Mouse (Mus musculus) embryonic fibroblast, embryonic 13.5 days (primary cell): ENCODE results near the gene Atp6v1g2. TPM values are rescaled to one million over a fixed set of nuclear protein-coding genes. Genes with fewer than 3 reads are reported as not detected.

Source experiments
- H3K27ac ChIP-seq: 2 replicates; pipeline ENCODE4 v1.5.1; 2012; ENCODE audit warnings: low read length, control low read depth, inconsistent platforms; ENCODE audit not compliant: insufficient read depth
- H3K4me1 ChIP-seq: 2 replicates; pipeline ENCODE4 v1.6.1; 2011; ENCODE audit warnings: low read length; ENCODE audit not compliant: control insufficient read depth, insufficient read depth
- H3K4me3 ChIP-seq: 2 replicates; pipeline ENCODE4 v1.5.1; 2011; ENCODE audit warnings: mild to moderate bottlenecking, control low read depth, low read length; ENCODE audit not compliant: insufficient read depth
- CTCF ChIP-seq: IDR thresholded peaks from 2 replicates; pipeline ENCODE4 v1.5.1; 2011; ENCODE audit warnings: mild to moderate bottlenecking, control low read depth, low read length, moderate library complexity, borderline replicate concordance; ENCODE audit not compliant: insufficient read depth
- POLR2A ChIP-seq: IDR thresholded peaks from 2 replicates; pipeline ENCODE4 v1.6.1; 2011; ENCODE audit warnings: low read depth, mild to moderate bottlenecking, control low read depth, low read length, moderate library complexity
- polyA plus RNA-seq: library from polyadenylated mRNA; stranded (reverse); fragments of >200 nt; gene quantifications from 2 replicates; pipeline ENCODE4 v1.2.4, GENCODE M21; 2011; ENCODE audit warnings: low read depth; ENCODE audit not compliant: missing spikeins, insufficient read length

Atp6v1g2 gene
- polyA plus RNA-seq, 1 experiment = 2.0 TPM

DNA sequence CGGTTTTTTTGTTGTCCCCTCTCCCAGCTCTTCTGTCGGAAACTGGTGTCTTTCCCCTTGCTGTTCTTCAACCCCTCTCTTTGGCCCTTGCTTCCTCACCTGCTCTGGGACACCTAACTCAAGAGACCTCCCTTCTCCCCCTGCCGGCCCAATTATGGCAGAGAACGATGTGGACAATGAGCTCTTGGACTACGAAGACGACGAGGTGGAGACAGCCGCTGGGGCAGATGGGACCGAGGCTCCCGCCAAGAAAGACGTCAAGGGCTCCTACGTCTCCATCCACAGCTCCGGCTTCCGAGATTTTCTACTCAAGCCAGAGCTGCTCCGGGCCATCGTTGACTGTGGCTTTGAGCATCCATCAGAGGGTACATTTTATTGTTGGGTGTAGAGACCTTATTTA, 9.6 kb downstream of the Atp6v1g2 start:
- peak overlapping the region; percentile 95 for H3K27ac ChIP-seq
- peaks cover 19% of the 10 kb centered on the region for H3K4me1 ChIP-seq
- peak overlapping the region; percentile 66 for H3K4me3 ChIP-seq
- TF ChIP-seq CTCF (no peak), POLR2A (peak; percentile 49)

DNA sequence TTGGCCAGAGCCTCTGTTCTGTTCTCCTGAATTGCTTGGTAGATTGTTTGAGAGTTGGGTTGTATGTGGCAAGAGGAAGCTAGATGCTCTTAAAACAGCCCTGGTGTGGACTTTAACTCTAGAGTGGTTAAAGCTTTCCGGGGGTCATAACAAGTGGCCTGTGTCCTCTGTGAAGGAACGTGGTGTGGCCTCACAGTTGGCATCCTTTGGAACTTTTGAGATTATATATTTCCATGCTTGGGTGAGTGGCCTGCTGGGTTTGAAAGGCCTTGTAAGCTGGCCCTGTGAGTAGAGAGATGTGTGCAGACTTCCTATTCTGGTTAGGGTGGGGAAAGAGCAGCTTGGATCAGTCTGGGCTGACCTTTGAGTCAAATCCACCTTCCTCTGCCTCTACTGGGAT, 11.5 kb downstream of the Atp6v1g2 start:
- H3K27ac ChIP-seq = no peak overlapping the region
- H3K4me1 ChIP-seq = peaks cover 19% of the 10 kb centered on the region
- 0 out of 2 replicates have a peak overlapping the region, but pooled peaks have one; percentile 66 for H3K4me3 ChIP-seq
- no peak for TF ChIP-seq CTCF
- no peak for TF ChIP-seq POLR2A

DNA sequence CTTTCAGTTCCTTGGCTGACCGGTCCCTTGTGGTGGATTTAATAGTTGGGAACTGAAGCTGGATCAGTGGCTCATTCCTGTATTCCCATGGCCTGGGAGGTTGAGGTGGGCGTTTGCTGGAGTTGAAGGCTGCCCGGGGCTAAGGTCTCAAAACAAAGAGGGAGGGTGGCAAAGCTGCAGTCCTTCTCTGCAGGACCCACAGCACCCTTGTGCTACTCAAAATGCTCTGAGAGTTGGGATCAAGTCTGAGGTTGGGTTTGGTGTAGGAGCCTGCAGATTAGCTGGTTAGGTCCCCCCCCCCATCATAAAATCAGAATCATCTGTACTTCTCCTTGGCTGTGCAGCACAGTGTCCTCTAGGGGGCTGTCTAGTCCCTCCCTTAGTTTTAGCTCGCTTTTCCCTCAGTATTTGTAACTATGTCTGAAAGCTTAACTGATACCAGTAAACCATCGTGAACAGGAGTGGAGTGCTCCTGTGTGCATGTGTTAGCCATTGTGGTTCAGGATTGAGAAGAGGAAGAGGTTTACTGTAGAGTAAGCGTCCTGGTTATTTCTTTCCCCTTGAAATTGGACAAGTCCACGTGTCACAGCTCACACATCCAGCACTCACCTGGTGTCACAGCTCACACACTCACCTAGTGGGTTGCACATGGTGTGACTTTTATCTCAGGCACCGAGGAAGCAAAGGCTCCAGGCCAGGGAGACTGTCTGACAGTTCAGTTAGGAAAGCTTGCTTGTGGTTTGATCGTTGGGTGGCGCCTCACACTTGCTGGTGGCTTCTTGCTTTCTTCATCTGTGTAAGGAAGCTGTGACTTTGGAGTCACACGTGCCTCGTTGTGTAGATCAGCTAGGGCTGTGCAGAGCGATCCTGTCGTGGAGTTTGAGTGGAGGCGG, 12.5 kb downstream of the Atp6v1g2 start:
- TF ChIP-seq CTCF (no peak), POLR2A (no peak)
- Histone ChIP-seq H3K27ac (no peak overlapping the region), H3K4me3 (no peak overlapping the region), H3K4me1 (peaks cover 13% of the 10 kb centered on the region)

DNA sequence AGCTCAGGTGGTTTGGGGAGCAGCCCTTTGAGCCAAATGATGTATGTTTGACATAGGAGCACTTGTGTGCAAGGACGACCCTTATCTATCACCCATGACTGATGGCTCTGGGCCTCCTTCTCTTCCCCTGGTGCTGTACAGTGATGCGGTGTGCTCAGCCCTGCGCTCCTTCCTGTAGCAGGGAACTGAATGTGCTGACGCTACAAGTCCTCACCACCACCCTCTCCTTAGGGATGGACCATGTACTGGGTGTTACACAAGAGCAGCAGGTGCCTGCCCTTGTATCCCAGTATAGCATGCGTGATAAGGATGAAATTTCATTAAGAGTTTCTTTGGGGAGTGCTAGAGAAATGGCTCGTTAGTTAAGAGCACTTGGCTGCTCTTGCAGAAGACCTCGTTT, 13.7 kb downstream of the Atp6v1g2 start:
- H3K4me1 ChIP-seq = peaks cover 13% of the 10 kb centered on the region
- no peak overlapping the region for H3K27ac ChIP-seq
- no peak overlapping the region for H3K4me3 ChIP-seq
- TF ChIP-seq CTCF (no peak), POLR2A (no peak)

DNA sequence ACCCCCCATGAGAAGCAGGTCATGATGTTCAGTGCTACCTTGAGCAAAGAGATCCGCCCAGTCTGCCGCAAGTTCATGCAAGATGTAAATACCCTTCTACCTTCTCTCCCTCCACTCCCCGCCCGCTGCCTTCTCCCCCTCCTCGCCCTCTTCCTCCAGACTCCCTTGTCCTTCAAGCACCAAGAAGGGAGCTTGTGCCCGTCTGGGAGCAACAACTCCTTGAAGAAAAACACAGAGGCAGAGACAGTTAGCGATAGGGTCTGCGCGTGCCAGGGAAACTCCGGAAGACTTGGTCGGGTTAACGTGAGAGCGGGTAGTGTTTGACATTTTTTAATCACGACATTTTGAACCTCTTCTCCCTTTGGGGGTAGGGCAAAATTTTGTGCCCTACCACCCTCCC, 15.5 kb downstream of the Atp6v1g2 start:
- peaks cover 12% of the 10 kb centered on the region for H3K4me1 ChIP-seq
- no peak overlapping the region for H3K27ac ChIP-seq
- no peak overlapping the region for H3K4me3 ChIP-seq
- TF ChIP-seq CTCF = no peak
- no peak for TF ChIP-seq POLR2A

DNA sequence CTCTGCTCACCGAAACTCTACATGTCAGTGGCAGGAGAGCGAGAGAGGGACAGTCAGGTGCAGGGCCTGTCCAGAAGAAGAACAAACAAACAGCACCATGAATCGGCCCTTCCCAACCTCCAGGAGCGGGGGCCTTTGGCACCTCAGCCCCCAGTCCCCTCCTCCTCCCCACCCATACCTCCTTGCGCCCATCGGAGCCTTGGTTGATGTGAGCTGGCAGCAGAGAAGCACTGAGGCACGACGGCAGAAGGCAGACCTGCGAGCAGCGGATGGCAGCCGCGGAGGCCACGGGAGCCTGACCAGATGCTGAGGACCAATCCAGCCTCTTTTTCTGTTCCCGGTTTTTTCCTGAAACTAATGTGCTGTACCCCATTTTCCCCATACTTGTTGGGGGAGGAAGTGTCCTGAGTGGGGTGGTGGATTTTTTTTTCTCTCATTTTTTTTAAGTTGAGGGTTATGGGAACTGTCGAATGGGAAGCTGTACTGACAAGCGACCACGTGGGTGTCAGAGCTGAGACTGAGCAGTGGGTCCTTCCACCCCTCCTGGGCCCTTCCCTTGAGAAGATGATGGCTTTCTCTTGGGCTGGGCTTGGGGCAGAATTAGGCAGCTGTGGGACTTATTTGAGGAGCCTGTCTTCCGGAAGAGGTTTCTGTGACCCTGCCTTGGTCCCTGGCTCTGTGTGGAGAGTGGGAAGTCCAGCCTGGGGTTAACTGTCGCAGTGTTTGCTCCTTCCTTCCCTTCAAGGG, 16.2 kb downstream of the Atp6v1g2 start:
- TF ChIP-seq CTCF = no peak
- TF ChIP-seq POLR2A = no peak
- H3K4me3 ChIP-seq = no peak overlapping the region
- H3K4me1 ChIP-seq = peaks cover 6% of the 10 kb centered on the region; the same call in 1 of the 2 replicates
- H3K27ac ChIP-seq = no peak overlapping the region

DNA sequence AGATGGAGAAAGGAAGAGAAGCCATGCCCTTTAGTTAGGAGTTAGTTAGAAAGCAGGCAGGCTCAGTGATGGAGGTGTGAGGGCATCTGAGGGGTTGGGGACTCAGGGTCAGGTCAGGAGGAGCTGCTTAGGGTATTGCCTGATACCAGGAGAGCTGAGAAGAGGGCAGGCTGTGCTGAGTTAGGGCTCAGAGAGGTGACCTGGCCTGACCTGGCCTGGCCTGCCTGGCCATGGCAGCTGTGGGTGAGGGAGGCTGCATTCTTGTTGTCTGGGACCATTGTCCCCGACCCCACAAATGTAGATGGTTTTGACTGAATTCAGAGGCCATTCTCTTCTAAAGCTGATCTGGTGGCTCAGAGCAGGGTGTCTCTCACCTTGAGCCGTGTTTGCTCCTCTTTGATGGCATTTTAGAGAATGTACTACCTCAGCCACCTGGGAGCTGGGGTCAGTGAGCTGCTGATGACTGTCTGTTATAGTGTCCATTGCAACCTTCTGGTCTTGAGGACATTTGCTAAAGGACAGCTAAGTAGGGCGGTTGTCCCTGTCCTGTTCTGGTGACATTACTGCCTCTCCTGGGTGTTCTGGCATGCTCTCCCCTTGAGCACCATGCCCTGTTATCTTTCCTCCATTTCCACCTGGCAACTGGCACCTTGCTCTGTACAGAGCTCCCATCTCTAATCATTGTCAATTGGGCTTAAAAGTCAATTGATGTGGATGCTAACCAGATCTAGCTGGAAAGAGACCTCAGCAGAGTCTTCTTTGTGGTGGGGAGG, 17.1 kb downstream of the Atp6v1g2 start:
- H3K4me3 ChIP-seq = no peak overlapping the region
- 0 out of 2 replicates have a peak, but pooled peaks cover 3% of the 10 kb centered on the region for H3K4me1 ChIP-seq
- no peak overlapping the region for H3K27ac ChIP-seq
- TF ChIP-seq CTCF = no peak
- no peak for TF ChIP-seq POLR2A

DNA sequence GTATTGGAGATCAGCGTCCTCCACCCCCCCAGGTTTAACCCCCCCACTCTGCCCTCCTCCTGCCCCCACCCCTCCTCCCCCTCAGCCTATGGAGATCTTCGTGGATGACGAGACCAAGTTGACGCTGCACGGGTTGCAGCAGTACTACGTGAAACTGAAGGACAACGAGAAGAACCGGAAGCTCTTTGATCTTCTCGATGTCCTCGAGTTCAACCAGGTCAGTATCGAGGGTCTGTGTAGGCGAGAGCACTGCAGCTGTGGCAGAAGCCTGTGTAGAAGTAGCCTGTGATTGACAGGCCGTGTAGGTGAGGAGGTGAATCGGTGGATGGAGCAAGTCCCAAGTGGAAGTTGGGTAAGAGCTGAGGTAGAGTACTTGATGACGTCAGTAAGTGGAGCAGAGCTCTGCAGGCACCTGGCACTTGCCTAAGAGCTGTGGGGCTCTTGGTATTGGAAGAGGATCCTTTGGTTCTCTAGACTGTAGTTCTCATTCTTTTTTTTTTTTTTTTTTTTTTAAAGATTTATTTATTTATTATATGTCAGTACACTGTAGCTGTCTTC, 17.8 kb downstream of the Atp6v1g2 start:
- H3K27ac ChIP-seq = no peak overlapping the region
- 0 out of 2 replicates have a peak, but pooled peaks cover 1% of the 10 kb centered on the region for H3K4me1 ChIP-seq
- TF ChIP-seq POLR2A = no peak
- TF ChIP-seq CTCF = no peak
- no peak overlapping the region for H3K4me3 ChIP-seq

DNA sequence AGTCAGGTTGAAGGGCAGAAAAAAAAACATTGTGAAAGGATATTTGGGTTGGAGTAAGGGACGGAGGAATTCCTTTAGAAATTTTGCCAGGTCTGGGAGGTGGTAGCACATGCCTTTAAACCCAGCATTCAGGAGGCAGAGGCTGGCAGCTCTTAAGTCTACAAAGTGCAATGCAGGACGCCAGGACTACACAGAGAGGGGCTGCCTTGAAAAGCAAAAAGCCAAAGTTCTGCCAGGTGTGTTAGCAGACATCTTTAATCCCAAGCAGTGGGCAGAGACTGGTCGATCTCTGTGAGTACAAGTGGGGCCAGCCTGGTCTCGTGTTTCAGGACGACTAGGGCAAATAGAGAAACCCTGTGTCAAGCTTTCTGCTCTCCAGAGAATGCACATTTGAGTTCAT, 18.5 kb downstream of the Atp6v1g2 start:
- TF ChIP-seq POLR2A (no peak), CTCF (no peak)
- no peak overlapping the region for H3K4me3 ChIP-seq
- no peak overlapping the region for H3K27ac ChIP-seq
- H3K4me1 ChIP-seq = no peaks in the 10 kb centered on the region

DNA sequence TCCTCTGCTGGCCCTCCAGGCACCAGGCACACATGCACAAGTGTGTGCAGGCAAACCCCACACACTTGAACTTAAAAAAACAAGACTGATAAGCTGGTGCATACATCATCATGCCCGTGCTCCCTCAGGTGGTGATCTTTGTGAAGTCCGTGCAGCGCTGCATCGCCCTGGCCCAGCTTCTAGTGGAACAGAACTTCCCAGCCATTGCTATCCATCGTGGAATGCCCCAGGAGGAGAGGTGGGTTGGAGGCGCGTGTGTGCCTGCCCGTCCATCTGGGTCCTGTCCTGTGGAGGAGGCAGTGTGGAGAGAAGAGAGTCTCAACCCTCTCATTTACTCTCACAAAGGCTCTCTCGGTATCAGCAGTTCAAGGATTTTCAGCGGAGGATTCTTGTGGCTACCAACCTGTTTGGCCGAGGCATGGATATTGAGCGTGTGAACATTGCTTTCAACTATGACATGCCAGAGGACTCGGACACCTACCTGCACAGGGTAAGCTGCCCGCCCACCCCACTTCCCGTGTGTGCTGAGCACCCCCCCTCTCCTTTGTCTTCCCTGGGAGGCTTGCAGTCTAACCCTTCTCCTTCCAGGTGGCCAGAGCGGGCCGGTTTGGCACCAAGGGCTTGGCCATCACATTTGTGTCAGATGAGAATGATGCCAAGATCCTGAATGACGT, 19.3 kb downstream of the Atp6v1g2 start:
- TF ChIP-seq CTCF (no peak), POLR2A (no peak; the same call in 1 of the 2 replicates)
- H3K4me1 ChIP-seq = no peaks in the 10 kb centered on the region
- no peak overlapping the region for H3K27ac ChIP-seq
- no peak overlapping the region for H3K4me3 ChIP-seq
